Mouse (Mus musculus): ENCODE results near the gene Psmd5.
"Not testable (repeated sequence)": the region's sequence is repeated elsewhere in the genome, so short reads cannot be mapped to it uniquely, and the experiment has no call there.

Psmd5 gene

DNA sequence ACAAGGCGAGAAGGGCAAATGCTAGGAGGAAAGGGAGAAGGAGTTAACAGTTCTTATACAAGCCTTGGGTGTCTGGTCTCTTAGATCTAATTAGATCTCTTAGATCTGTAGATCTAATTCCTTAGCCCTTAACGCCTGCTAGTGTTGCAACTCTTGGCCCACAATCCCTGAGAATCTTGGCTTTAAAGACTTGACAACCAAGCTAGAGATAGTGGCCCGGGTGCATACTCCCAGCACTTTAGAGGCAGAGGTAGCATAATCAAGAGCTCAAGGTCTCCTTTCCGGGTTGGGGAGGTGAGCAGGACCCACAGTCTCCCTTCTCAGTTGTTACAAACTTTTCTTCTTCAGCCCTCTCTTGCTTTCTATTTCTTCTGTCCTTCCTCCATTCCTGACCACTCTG, 47.2 kb downstream of the Psmd5 start:
- no peak for DNase-seq (ENCODE audit: low read depth)

GRCm38 (mm10) chr2:34826460-34827231, 48.1 kb downstream of the Psmd5 start:
- DNase-seq (ENCODE audit: low read depth) = no peak

DNA sequence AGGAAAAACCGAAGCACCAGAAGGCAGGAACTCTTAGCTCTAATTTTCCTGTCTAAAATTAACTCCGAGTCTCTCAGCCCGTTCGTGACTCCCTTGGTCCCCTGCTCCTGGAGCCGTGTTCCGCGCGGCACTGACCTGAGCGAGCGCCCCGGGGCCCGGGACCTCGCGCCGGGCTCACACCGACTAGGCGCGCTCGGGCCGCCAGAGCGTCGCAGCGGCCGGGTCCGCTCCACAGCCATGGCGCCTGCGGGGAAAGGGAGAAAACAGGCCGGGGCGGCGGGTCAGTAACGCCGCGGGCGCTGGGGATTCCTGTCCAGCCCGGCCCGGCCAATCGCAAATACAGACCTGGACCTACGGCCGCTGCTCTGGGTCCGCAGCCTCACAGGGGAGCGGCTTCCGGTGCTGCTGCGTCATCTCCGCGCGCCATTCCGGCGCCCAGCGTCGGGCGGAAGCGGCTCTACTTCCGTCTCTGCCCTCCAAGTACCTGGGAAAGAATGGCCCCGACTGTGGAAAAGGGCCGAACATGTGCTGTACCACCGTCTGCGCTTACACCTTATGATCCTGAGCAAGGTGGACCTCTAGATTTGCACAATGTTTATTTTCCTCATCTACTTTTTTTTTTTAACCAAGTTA, 48.8 kb downstream of the Psmd5 start, which contains the start of gene Fbxw2:
Fbxw2 (minus strand) TSS at position 485 of the 633 bp plus-strand sequence.
- peak; percentile 77 for DNase-seq (ENCODE audit: low read depth)

DNA sequence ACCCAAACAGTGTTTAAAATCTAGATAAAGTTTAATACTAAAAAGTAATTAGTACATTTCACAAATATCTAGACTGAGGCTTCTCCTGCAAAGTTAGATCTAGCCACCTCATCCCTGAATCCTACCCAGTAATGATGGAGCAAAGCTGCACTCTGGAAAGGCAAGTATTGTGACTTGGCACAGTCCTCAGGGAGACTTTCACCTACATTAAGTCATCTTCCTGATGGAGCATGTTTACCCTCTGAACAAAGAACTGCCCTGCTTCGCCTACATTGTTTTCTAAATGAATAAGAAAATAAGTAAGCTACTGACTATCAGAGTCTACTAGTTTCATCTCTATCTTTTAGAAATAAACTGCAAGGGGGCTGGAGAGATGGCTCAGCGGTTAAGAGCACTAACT, 56.3 kb downstream of the Psmd5 start:
- no peak for DNase-seq (ENCODE audit: low read depth)

DNA sequence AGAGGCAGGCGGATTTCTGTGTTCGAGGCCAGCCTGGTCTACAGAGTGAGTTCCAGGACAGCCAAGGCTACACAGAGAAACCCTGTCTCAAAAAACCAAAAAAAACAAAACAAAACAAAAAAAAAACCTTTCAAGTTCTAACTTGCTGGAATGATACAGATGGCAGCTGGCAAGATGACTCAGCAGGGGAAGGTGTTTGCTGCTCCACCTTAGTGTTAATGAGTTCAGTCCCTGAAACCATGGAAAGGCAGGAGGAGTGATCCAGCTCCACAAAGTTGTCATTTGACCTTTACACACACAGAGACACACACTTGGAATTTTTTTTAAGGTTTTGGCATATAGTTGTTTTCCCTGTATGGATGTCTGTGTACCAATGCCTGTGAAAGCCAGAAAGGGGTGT, 58.9 kb downstream of the Psmd5 start:
- DNase-seq (ENCODE audit: low read depth) = not testable (repeated sequence)

- DNase-seq (ENCODE audit: low read depth) = no peak
Measured at GRCm38 (mm10) chr2:34812706-34813105, 62.1 kb downstream of the Psmd5 start.

GRCm38 (mm10) chr2:34810775-34811174, 64.0 kb downstream of the Psmd5 start:
- DNase-seq (ENCODE audit: low read depth) = no peak

- DNase-seq (ENCODE audit: low read depth) = no peak
Measured at GRCm38 (mm10) chr2:34809568-34809967, 65.2 kb downstream of the Psmd5 start.

DNA sequence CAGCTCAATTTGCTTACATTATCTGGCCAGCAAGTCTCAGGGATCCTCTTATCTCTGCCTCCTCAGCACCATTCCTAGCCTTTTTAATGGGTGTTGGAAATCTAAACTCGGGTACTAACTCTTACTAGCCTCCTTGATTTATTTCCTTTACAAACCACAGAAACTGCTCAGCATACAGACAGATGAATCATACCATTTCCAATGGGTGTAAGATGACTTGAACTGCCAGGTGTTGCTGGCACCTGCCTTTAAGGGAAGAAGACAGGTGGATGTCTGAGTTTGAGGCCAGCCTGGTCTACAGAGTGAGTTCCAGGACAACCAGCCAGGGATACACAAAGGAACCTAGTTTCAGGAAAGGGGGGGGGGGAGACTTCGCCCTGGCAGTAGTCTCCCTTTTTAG, 66.7 kb downstream of the Psmd5 start:
- no peak for DNase-seq (ENCODE audit: low read depth)

GRCm38 (mm10) chr2:34805364-34805950, 69.3 kb downstream of the Psmd5 start:
- DNase-seq (ENCODE audit: low read depth) = no peak

DNA sequence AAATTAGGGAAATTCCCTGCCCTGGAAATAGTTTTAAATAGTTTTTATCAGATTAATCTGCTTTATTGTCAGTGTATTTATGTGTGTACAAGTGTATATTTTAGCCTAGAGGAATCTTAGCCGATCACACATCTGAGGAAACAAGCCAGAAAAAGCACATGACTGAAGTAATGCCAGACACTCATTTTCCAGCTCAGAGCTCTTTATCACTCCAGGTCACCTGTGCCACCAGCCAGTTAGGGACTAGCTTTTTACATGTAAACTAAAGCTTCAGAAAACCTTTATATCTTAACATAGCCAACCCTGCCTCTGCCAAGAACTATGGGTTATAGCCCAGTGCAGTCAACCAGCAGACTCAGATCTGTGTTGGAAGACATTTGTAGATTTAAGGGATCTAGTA, 70.0 kb downstream of the Psmd5 start:
- no peak for DNase-seq (ENCODE audit: low read depth)

DNA sequence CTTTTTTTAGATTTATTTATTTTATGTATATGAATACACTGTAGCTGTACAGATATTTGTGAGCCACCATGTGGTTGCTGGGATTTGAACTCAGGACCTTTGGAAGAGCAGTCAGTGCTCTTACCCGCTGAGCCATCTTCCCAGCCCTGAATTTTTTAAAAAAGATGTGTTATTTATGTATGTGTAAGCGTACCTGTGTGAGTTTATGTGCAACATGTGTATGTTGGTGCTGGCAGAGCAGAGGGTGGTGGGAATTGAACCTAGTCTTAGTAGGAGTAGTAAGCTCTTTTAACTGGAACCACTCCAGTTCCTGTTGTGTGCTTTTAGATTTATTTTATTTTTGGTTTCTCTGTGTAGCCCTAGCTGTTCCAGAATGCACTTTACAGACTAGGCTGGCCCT, 70.6 kb downstream of the Psmd5 start:
- DNase-seq (ENCODE audit: low read depth) = no peak

DNA sequence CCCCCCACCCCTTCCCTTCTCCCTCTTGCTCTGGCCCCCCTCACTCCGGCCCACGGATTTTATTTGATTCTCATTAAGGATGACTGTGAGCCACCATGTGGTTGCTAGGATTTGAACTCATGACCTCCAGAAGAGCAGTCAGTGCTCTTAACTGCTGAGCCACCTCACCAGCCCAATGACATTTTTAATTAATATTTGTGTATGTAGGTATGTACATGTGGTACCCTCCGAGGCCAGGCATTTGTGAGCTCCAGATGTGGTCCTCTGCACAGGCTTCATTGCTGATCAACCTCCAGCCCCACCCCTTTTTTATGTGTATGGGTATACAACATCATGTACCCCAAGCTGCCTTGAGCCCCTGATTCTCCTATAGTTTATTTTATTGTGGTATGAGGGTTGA, 71.0 kb downstream of the Psmd5 start:
- DNase-seq (ENCODE audit: low read depth) = no peak

DNA sequence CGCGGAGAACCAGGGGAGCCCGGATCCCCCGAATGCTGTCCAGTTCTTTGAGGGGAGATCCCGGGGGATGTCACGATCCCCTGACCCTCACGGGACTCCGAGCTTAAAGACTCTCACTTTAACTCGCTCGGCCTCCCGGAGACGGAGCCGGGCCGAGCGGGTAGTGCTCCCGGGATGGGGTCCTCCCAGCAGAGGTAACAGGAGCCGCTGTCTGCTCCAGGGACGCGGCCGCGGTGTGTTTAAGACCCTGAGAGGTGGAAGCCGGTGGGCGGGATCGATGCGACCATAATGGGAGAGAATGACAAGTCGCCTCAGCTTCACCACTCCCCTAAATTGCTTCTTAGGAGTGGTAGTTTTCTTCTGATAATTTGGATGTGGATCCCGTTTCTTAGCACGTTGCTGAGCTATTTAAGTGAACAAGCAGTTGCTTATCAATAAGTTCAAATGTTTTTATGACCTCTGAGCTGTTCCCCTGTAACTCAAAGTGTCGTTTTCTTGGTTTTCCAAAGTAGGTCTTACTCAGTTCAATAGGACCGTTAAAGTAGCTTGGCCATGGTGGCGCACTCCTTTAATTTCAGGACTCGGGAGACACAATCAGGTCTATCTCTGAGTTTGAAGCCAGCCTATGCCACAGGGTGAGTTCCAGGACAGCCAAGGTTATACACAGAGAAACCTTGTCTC, 72.1 kb downstream of the Psmd5 start:
- DNase-seq (ENCODE audit: low read depth) = not testable (repeated sequence)

- DNase-seq (ENCODE audit: low read depth) = peak; percentile 99
Measured at GRCm38 (mm10) chr2:34801516-34802482, 73.0 kb downstream of the Psmd5 start.

GRCm38 (mm10) chr2:34800371-34800770, 74.4 kb downstream of the Psmd5 start:
- no peak for DNase-seq (ENCODE audit: low read depth)
